Mouse (Mus musculus) bone marrow macrophage, adult 2 months (primary cell): Measurements from ENCODE around the gene Fndc3b.

Experiments used
- CTCF ChIP-seq: IDR thresholded peaks from 2 replicates; pipeline ENCODE4 v1.5.1; 2012; ENCODE audit warnings: low read depth, mild to moderate bottlenecking, low read length, moderate library complexity
- POLR2A ChIP-seq: IDR thresholded peaks from 2 replicates; pipeline ENCODE4 v1.6.1; 2012; ENCODE audit warnings: mild to moderate bottlenecking, low read depth, low read length, borderline replicate concordance

DNA sequence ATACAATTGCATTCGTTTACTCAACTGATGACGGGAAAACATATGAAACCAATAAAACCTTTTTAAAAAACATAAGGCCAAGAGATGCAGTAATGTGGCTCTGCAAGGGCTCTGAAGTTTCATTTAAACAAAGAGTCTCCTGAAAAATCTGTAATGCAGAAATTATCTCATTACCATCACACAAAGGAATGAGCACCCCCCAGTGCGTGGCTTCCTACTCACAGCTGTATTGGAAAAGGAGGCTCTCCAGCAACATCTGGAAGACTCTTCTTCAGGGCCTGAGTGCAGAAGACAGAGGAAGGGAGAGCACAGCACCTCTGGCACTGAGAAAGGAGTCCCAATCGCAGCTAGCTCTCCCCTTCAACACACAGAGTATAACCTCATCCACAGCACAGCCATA, 106.5 kb downstream of the Fndc3b start:
- no peak for TF ChIP-seq CTCF
- no peak for TF ChIP-seq POLR2A
